Mouse (Mus musculus) cerebellum, adult 9-10 months (tissue): ENCODE measurements around the gene Crlf1.

Source experiments
- DNase-seq: peaks from one replicate; pipeline ENCODE4 v3.0.0; 2022

Gene Crlf1

DNA sequence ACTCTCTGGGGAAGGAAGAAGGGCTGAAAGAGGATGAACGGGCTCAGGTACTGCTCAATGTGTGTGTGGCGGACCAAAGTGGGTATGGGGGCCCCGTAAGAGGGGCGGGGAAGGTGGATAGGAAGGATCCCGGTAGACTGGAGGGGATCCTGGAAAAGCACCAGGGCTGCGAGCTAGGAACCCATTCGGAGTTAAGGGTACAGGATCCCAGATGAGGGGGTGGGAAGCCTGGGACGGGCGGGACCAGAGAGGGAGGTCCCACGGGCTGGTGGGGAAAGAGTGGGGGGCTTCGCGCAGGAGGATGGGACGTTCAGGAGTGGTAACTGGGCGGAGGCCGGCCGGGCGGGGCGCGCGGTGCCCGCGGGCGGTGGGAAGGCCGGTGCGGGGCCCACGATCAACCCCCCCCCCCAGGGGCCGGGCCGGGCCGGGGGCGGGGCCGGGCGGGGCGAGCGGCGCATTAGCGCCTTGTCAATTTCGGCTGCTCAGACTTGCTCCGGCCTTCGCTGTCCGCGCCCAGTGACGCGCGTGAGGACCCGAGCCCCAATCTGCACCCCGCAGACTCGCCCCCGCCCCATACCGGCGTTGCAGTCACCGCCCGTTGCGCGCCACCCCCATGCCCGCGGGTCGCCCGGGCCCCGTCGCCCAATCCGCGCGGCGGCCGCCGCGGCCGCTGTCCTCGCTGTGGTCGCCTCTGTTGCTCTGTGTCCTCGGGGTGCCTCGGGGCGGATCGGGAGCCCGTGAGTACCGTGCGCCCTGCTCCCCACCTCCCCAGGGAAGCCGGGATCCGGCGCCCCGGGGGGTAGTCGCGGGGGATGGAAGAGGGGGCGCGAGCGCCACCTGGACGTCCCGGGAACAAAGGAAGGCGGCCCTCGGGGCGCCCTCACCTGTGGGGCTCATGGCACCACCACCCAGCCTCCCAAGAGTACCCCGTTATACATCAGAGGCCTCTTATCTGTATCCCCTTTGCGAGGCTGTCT is at the start of gene Crlf1:
TSS of gene Crlf1 (plus strand) at position 495 of the 977 bp plus-strand sequence.
- no peak for DNase-seq

DNA sequence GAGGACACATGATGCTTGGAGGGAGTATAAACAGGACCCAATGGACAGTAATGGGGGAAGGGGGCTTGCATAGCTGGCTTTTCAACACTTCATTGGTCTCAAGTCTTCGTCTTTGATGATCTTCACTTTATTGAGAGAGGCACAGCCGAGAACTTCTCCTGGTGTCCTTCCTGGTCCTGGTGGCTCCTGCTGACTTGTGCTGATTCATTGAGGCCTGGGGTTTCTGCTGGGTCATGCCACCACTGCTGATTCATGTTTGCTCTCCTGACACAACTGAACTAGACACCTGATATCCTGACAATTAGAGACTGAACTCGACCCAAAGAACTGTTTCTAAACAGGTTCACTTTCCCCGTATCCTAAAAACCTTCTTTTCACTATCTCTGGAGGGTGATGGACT is 49.6 kb upstream of the Crlf1 start:
- no peak for DNase-seq

DNA sequence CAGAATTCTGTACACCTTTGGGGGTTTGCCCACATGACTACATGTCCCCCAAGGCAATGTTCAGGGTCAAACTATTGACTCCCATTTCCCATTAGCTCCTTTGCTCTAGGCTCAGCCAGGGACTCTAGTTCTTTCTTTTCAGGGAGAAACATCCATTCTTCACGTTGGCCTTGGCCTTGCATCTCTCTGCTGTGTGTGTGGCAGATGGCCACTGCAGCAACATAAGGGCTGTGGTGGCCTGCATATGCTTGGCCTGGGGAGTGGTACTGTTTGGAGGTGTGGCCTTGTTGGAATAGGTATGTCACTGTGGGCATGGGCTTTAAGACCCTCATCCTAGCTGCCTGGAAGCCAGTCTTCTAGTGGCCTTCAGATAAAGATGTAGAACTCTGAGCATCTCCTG is 47.0 kb upstream of the Crlf1 start:
- no peak for DNase-seq

DNA sequence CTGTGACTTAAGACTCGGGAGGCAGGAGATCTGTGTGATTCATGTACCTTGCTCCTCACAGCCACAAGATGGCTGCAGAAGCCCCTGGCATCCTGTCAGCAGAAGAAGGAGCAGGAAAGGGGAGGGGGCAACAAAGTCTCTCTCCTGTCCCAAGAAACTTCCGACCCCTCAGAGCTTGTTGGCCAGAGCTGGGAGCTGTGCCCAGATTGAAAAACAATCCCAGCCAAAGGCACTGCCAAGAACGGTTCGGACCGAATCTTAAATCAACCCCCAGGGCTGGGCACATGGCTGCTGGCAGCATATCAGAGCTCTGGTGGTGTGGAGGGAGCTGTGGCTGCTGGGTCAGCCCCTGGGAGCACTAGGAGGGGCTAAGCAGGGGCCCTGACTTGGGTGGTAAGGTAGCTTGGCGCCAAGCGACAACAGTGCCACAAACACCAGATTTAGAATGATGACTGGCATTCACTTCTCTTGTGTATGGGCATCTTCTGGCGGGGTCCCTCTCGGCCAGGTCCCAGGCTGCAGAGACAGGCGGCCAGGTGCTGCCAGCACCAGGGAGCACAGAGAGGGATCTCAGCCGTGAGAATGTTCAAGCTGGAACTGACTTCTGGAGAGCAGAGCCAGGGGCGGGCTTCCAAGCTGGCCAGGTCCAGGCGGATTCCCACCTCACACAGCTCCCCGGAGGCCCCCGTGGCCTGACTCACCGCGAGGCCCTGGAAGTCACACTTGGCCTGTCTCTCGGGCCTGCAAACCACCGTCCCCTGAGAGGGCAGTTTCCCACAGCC is 45.1 kb upstream of the Crlf1 start:
- DNase-seq: no peak

DNA sequence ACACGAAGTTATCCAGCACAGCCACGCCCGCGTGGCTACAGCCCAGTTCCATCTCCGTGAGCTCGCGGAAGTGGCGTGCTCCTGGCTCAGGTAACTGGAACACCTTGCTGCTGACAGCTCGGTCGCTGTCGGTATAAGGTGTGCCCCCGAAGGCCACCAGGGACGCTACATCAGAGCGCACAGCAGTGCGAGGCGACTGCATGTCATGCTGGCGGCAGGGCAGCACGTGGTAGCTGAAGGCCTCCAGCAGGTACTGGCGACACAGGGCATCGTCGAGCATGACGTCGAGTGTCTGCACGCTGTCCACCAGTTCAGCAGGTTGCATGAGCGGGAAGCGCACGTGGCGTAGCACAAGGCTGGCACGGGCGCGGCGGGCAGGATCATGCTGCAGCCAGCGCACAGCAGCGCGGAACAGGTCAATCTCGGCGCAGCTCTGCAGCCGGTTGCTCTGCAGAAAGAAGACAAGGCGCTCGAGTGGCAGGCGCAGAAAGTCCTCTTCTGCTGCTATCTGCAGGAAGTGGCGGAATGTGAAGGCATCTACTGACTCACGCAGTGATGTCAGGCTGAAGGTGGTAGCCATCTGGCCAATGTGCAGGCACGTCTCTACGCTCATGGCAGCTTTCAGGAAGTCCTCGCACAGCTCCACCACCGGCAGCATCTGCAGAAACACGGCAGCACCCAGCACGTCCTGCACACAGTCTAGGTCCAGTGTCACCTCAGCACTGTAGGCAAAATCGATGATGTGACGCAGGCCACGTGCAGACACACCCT is 40.6 kb upstream of the Crlf1 start:
- no peak for DNase-seq

DNA sequence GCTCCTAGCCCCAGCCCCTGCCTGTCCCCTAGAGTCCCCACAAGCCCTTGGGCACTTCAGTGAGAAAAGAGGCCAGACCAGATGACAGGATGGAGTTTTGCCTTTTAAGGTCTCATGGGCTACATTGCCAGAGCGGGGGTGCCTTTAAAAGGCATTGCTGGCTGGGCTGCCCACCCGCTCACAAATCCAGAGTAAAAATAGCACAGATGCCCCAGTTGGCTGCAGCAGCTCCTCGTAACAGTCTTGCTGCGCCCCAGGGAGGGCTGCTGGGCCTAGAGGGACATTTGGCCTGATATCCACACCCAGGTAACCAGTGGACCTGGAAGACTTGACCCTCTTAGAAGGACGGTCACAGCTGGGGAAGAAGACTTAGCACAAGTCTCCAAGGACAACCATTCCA is 39.1 kb upstream of the Crlf1 start:
- no peak for DNase-seq

DNA sequence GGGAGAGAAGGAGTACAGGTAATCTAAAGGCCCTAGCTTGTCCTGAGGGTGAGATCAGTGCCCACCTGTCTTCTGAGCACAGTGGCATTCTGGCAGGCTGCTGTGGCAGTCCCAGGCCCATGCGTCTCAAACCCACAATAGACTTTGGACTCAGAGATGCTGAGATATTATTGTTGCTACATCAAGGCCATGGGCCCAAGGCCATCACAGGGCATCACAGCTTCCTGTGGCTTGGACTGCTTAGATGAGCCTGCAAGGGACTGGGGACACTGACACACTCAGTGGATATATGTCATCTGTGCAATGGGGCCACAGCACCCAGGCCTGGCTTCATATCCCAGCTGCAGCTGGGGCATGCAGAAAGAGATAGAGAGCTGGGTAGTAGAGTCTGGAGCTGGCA is 36.0 kb upstream of the Crlf1 start:
- no peak for DNase-seq

DNA sequence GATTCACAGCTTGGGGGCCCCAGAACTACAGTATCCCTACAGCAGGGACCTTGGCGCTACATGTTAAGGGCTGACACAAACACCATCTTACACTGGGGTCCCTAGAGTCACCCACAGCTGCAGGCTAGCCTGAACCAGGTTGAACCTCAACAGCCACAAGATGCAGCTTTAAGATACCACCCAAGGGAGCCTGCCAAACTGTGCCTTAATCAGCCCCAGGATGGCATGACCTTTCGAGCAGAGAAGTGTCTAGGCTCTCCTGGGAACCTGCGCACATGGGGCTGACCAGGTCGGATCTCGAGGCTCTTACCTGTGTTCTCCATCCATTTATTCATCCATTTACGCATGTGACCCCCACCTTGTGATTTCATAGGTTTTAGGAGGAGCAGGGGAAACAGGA is 35.1 kb upstream of the Crlf1 start:
- DNase-seq: no peak

DNA sequence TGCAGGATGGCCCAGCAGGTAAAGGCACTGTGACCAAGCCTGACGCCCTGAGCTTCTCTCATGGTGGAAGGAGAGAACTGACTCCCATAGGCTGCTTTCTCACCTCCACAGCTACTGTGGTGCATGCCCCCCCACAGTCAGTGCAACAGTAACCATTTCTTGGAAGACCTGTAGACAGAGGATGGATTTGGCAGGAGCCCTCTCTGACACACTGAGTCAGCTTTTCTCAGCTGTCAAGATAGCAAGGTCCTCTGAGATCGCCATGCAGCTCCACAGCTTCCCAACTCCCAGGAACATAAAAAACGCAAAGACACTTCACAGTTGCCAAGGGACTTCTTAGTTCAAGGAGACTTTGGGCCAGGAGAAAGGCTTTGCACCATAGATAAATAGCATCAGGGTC is 34.5 kb upstream of the Crlf1 start:
- DNase-seq: no peak

DNA sequence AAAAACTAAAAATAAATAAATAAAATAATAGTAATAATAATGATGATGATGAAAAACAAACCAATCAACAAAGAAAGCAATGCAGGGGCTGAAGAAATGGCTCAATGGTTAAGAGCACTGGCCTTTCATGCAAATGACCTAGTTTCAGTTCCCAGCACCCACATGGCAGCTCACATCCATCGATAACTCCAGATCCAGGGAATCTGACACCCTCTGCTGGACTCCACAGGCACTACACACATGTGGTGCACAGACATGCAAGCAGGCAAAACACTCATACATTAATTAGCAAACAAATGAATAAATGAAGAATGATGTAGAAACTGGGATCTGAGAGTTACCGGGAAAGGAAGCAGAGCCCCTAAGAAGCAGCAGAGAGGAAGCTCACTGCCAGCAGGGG is 33.3 kb upstream of the Crlf1 start:
- no peak for DNase-seq

DNA sequence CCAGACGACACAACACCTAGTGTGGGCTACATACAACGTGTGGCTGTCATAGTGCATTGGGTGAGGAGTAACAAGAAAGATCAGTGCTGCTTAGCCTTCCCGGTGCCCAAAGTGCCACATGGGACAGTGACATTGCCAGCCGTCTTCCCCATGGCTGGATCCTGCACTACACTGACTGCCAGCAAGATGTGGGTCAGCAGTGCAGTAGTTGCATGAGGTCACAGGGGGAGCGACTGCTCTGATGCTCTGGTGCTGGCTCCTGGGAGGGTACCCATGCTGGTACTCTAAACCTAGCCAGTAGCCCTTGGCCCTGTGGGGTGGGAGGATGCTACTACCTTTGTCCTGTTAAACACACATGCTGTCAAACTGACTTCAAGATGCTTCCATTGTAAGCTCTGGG is 32.8 kb upstream of the Crlf1 start:
- no peak for DNase-seq

DNA sequence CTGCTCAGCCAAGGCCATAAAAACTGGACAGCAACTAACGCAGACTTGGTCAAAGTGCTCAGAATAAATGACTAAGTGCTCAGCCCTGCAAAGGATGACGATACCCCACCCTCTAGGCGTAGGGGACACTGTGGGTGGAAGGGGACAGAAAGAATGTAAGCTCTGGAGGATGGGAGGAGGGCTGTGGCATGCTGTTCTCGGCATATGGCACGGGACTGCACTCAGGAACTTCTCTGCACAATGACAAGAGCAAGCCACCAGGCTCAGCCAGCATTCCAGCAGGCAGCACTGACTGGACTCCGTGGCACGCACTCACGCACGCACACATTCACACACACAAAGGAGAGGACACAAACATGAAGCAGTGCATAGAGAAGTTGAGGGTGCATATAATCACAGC is 32.4 kb upstream of the Crlf1 start:
- DNase-seq: peak; percentile 72

DNA sequence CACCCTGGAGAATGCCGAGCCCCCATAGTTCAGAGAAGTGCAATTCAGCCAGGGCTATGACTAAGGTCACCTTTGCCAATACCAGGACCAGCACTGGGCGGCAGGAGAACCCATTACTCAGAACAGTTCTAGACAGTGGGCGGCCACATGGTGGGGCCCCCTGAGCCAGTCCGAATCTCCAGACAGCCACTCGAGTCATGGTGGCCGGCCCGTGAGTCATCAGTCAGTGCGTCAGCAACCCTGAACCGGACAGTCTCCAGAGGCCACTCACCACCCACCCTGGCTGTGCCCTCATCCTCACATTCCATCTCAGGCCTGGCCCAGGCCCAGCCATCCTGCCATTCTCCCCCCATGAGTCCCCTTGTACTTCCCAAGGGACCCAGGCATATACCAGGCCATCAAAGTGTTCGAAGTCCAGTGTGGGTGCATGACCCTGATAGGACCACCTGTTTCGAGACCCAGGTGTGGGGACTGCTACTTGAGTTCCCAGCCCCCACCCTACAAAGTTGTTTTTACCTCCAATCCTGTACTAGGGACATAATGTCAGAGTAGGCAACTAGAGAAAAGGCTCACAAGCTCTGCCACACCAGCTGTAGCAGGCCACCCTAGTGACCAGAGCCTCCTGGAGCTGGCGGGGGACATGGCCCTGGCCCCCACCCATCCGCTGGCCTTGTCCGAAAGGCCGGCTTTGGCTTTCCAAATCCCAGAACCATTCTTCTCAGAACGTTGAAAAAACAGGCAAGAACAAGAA is 31.0 kb upstream of the Crlf1 start:
- no peak for DNase-seq

DNA sequence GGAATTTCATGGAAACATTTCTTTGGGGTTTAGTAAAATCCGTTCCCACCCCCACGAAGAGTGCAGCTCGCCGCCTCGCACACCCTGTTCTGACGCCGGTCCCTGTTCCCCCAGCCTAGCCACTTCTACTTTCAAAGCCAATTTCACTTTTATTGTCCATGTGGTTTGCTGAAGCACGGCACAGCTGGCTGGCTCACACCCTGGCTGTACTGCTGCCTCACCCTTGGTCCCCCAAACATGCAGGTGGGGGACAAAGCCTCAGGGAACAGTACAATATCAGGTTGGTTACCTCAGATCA is 30.5 kb upstream of the Crlf1 start:
- DNase-seq: no peak

DNA sequence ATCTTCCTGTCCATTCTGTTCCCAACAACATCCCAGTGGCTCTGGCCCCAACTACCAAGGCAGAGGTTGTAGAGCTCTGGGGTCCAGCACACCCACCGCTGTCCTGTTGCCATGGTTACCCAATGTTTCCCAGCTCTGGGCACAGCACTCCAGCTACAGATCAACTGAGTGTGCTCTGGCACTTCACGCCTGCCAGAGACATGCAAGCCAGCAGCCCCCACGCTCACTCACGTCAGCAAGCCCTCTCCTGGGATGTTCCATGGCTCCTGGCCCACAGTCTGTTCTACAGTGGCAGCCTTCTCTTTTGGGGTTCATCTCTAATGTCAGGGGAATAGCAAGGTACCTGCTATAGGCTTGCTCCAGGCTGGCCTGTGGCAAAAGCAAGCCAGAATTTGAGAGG is 29.7 kb upstream of the Crlf1 start:
- no peak for DNase-seq

DNA sequence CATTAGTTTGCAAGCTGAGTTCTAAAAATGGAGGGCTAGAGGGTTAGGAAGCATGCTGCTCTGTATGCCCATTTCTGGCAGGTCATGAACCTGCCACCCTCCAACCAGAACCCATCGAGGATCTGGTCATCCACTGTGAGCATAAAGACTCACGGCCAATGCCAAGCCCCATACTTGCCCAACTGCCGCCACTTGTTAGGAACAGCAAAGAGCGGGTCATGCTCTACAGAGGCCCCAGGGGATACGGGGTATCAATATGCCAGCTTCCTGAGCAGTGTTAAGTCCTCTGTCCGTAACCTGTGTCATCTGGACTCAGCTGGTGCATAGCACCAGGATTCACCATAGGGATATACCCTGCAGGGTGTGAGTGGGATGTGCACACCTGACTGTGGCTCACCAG is 28.8 kb upstream of the Crlf1 start:
- DNase-seq: no peak

DNA sequence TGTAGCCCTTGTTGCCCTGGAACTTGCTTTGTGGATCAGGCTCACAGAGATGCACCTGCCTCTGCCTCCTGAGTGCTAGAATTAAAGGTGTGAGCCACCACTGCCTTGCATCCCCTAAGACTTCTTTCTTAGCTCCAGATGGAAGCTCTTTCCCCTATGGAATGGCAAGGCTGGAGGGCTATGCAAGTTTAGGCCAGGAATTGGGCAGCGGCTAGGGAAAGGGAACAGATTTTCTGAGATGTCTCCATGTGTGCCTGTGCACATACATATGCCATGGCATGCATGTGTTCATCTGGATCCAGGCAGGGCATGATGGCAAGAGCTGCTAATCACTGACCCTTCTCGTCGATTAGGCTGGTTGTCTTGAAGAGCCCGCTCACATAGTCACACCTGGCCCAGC is 27.3 kb upstream of the Crlf1 start:
- no peak for DNase-seq

DNA sequence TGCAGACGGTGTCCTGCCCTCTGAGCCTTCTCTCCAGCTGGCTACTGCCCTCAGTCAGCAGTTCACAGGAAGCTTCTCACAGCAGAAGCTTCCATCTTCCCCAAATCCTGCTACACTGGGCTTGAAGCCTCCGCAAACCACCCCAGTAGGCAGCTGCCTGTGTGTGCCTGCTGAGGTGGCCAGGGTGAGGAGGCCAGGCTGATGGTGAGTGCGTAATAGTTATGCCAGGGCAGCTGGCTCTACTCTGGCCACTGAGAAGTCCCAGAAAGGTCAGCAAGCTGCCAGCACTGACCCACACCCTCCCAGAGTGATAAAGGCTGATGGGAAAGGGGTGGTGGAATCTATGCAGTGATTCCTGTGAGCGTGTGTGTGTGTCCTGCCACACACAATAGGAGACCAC is 26.7 kb upstream of the Crlf1 start:
- no peak for DNase-seq

DNA sequence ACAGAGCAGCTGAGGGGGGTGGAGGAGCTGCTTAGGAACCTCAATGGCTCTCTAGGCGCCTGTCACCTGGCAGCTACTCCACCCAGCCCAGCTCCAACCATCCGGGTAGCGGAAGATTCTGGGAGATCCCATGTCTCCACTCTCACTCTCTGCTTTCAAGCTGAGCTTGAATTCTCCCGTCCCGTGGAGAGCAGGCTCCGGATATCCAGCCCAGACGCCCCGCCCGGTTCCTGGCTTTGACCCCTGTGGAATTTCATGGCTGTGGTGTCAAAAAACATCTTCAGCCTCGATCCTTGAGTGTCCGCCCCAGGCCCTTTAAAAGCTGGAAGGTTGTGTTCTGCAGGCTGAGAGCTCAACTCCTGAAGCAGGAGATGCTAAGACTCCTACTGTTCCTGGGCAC is 26.2 kb upstream of the Crlf1 start:
- DNase-seq: no peak

DNA sequence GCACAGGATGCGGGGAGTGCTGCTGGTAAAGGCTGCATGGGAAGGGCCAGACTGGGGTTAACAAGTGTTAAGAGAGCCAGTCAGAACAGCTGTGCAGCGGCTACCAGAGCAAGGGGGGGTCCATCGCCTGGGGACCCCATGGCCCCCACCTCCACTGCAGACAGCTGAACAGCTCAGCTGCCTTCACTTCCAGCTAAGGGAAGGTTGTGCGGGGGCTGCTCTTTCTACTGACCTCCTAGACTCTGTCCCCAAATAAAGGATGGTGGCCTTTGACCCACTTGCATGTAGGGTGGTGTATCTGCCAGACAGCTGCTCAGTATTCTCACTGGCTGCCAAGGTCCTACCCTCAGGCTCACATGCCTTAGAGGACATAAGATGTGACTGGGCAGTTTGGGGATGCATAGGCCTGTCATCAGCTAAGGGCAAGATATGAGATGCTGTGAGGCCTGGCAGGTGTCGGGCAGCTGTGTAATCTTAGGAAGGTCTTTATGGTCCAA is 25.7 kb upstream of the Crlf1 start:
- DNase-seq: no peak

DNA sequence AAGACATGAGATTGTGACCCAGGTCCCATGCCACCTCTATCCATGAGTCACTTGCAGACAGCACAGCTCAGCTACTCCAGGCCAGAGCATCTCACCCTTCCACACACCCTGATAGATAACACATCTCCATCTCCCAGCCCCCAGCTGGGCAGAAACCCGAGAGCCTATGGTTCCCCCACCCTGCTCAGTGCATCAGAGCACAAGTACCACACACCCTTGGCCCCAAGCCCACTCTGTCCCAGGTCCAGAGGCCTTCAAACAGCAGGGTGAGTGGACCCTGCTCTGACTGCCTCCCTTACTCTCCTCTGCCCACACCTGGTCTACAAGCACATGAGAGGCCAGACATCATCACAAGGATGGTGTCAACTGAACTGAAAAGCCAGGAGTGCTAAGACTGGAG is 25.1 kb upstream of the Crlf1 start:
- DNase-seq: no peak

DNA sequence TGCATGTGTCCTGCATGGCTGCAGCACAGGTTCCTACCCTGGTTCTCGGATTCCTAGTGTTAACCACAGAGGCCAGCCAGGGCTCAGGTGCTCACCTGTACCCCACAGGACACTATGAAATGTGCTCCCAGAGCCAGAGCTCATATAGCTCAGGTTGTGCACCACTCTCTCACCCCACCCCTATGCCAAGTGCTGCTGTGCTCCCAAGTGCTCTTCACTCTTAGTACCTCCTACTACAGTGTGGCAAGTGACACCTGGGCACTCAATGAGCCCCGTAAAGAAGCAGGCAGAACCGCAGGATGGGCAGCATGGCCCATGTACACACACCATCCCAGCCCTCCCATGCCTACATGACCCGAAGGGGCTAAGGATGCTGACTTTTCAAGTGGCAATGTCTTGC is 24.2 kb upstream of the Crlf1 start:
- no peak for DNase-seq
